Mouse (Mus musculus): Measurements from ENCODE around the gene Mcm3.
"Not testable (repeated sequence)": the region's sequence is repeated elsewhere in the genome, so short reads cannot be mapped to it uniquely, and the experiment has no call there.

The Mcm3 gene

GRCm38 (mm10) chr1:20804526-20804925 is 15.6 kb downstream of the Mcm3 start:
- in situ Hi-C loops (cut with MboI; ENCODE audit: low sequenced_read_pairs), result no loop called here

GRCm38 (mm10) chr1:20801682-20802390 is 18.3 kb downstream of the Mcm3 start:
- in situ Hi-C loops (cut with MboI; ENCODE audit: low sequenced_read_pairs), result no loop called here

- in situ Hi-C loops (cut with MboI; ENCODE audit: low sequenced_read_pairs), result no loop called here
Measured at GRCm38 (mm10) chr1:20801275-20801674, 18.8 kb downstream of the Mcm3 start.

- in situ Hi-C loops (cut with MboI; ENCODE audit: low sequenced_read_pairs), result no loop called here
Measured at GRCm38 (mm10) chr1:20795178-20795577, 24.9 kb downstream of the Mcm3 start.

- in situ Hi-C loops (cut with MboI; ENCODE audit: low sequenced_read_pairs), result no loop called here
Measured at GRCm38 (mm10) chr1:20794760-20795159, 25.4 kb downstream of the Mcm3 start.

GRCm38 (mm10) chr1:20791414-20791813 is 28.7 kb downstream of the Mcm3 start:
- in situ Hi-C loops (cut with MboI; ENCODE audit: low sequenced_read_pairs), result no loop called here

- in situ Hi-C loops (cut with MboI; ENCODE audit: low sequenced_read_pairs), result not testable (repeated sequence)
Measured at GRCm38 (mm10) chr1:20790517-20790916, 29.6 kb downstream of the Mcm3 start, which contains the start of gene Il17f. Il17f (minus strand) TSS chr1:20790617.

GRCm38 (mm10) chr1:20788419-20788818 is 31.7 kb downstream of the Mcm3 start:
- in situ Hi-C loops (cut with MboI; ENCODE audit: low sequenced_read_pairs), result no loop called here

- in situ Hi-C loops (cut with MboI; ENCODE audit: low sequenced_read_pairs), result no loop called here
Measured at GRCm38 (mm10) chr1:20787046-20787445, 33.1 kb downstream of the Mcm3 start.

- in situ Hi-C loops (cut with MboI; ENCODE audit: low sequenced_read_pairs), result no loop called here
Measured at GRCm38 (mm10) chr1:20778366-20778765, 41.7 kb downstream of the Mcm3 start.

GRCm38 (mm10) chr1:20774026-20774730 is 45.9 kb downstream of the Mcm3 start:
- in situ Hi-C loops (cut with MboI; ENCODE audit: low sequenced_read_pairs), result not testable (repeated sequence)

GRCm38 (mm10) chr1:20766526-20766925 is 53.6 kb downstream of the Mcm3 start:
- in situ Hi-C loops (cut with MboI; ENCODE audit: low sequenced_read_pairs), result no loop called here

GRCm38 (mm10) chr1:20761411-20761810 is 58.7 kb downstream of the Mcm3 start:
- in situ Hi-C loops (cut with MboI; ENCODE audit: low sequenced_read_pairs), result no loop called here

GRCm38 (mm10) chr1:20760331-20760730 is 59.8 kb downstream of the Mcm3 start:
- in situ Hi-C loops (cut with MboI; ENCODE audit: low sequenced_read_pairs), result no loop called here

- in situ Hi-C loops (cut with MboI; ENCODE audit: low sequenced_read_pairs), result no loop called here
Measured at GRCm38 (mm10) chr1:20759799-20760198, 60.3 kb downstream of the Mcm3 start.

GRCm38 (mm10) chr1:20757586-20757985 is 62.5 kb downstream of the Mcm3 start:
- in situ Hi-C loops (cut with MboI; ENCODE audit: low sequenced_read_pairs), result no loop called here

GRCm38 (mm10) chr1:20754439-20754838 is 65.7 kb downstream of the Mcm3 start:
- in situ Hi-C loops (cut with MboI; ENCODE audit: low sequenced_read_pairs), result no loop called here

Measured in CH12F3 (cell line).